Mouse (Mus musculus): Measurements from ENCODE around the gene Exosc8.

- TF ChIP-seq EP300 (optimal IDR thresholded peaks at IDR 0.05) (no peak), CTCF (IDR thresholded peaks at IDR 0.05; ENCODE audit: low read depth) (peak; percentile 72)
Measured at GRCm38 (mm10) chr3:54689091-54689490, 46.1 kb downstream of the Exosc8 start.

All from stomach, postnatal 0 days (tissue).